Mouse (Mus musculus) small intestine, adult 2 months (tissue): Measurements from ENCODE around the gene Sun1.

ENCODE experiments used
- CTCF ChIP-seq: fragments of 200-500 bp; IDR thresholded peaks from 2 replicates; pipeline ENCODE4 v1.5.1; 2012; ENCODE audit warnings: low read depth, mild to moderate bottlenecking, control low read depth, inconsistent platforms, low read length, moderate library complexity, mixed read lengths; ENCODE audit not compliant: insufficient replicate concordance, insufficient read length; ENCODE audit errors: extremely low read depth
- POLR2A ChIP-seq: fragments of 200-500 bp; IDR thresholded peaks from 2 replicates; pipeline ENCODE4 v1.6.1; 2012; ENCODE audit warnings: low read depth, mild to moderate bottlenecking, control low read depth, inconsistent platforms, low read length, moderate library complexity

- TF ChIP-seq POLR2A (no peak), CTCF (no peak)
These were observed 91.5 kb downstream of the Sun1 start for GRCm38 (mm10) chr5:139291811-139292560.
